Mouse (Mus musculus) heart, embryonic 11.5 days (tissue): ENCODE data around the gene Lrrc23. TPM values are rescaled to one million over a fixed set of nuclear protein-coding genes. Genes with fewer than 3 reads are reported as not detected.
A peak's percentile ranks its signal among the peaks of the same experiment; 100 is the strongest.

Source experiments
- ATAC-seq: fragments of 200-750 bp; cut with Nextera tagmentation; replicated peaks from 2 replicates; pipeline ENCODE4 v1.8.0; 2017; ENCODE audit warnings: moderate library complexity; ENCODE audit not compliant: insufficient number of reproducible peaks, low FRiP score, low TSS enrichment
- H3K27ac ChIP-seq: fragments of 300-500 bp; sonication (generic); 2 replicates; pipeline ENCODE4 v1.5.1; 2014; ENCODE audit warnings: mild to moderate bottlenecking, low read depth, low read length
- H3K27me3 ChIP-seq: fragments of 300-500 bp; sonication (generic); 2 replicates; pipeline ENCODE4 v1.6.1; 2014; ENCODE audit warnings: mild to moderate bottlenecking, low read length, mixed read lengths; ENCODE audit not compliant: control insufficient read depth, insufficient read depth
- H3K36me3 ChIP-seq: fragments of 300-500 bp; sonication (generic); 2 replicates; pipeline ENCODE4 v1.6.1; 2014; ENCODE audit warnings: mild to moderate bottlenecking, low read length, moderate library complexity, mixed read lengths; ENCODE audit not compliant: control insufficient read depth, insufficient read depth
- H3K4me1 ChIP-seq: fragments of 300-500 bp; sonication (generic); 2 replicates; pipeline ENCODE4 v1.6.1; 2014; ENCODE audit warnings: low read length; ENCODE audit not compliant: control insufficient read depth, insufficient read depth
- H3K4me2 ChIP-seq: fragments of 300-500 bp; sonication (generic); 2 replicates; pipeline ENCODE4 v1.6.1; 2014; ENCODE audit warnings: mild to moderate bottlenecking, moderate library complexity
- H3K4me3 ChIP-seq: fragments of 300-500 bp; sonication (generic); 2 replicates; pipeline ENCODE4 v1.5.1; 2014; ENCODE audit warnings: low read depth, low read length
- H3K9ac ChIP-seq: fragments of 300-500 bp; sonication (generic); 2 replicates; pipeline ENCODE4 v1.6.1; 2014; ENCODE audit warnings: mild to moderate bottlenecking, low read depth, low read length, moderate library complexity
- H3K9me3 ChIP-seq: fragments of 300-500 bp; sonication (generic); replicated peaks from 2 replicates; pipeline ENCODE4 v1.6.1; 2016; ENCODE audit warnings: low read length; ENCODE audit not compliant: control insufficient read depth
- WGBS: fragments of 180-500 bp; shearing (Covaris S2); extraction: QIAGEN DNeasy Blood & Tissue Kit; methylation state at CpG from one replicate; pipeline ENCODE4 v1.1.7; 2014; ENCODE audit not compliant: insufficient replicate concordance; 5-methylcytosine and 5-hydroxymethylcytosine counted together
- polyA plus RNA-seq: library from polyadenylated mRNA; unstranded; fragments of >200 nt; fragmentation: Nextera tagmentation; extraction: Ambion mirVana; gene quantifications from 2 replicates; pipeline ENCODE4 v1.2.1, GENCODE M21; 2014

The Lrrc23 gene
- not detected in 2 replicates for polyA plus RNA-seq

DNA sequence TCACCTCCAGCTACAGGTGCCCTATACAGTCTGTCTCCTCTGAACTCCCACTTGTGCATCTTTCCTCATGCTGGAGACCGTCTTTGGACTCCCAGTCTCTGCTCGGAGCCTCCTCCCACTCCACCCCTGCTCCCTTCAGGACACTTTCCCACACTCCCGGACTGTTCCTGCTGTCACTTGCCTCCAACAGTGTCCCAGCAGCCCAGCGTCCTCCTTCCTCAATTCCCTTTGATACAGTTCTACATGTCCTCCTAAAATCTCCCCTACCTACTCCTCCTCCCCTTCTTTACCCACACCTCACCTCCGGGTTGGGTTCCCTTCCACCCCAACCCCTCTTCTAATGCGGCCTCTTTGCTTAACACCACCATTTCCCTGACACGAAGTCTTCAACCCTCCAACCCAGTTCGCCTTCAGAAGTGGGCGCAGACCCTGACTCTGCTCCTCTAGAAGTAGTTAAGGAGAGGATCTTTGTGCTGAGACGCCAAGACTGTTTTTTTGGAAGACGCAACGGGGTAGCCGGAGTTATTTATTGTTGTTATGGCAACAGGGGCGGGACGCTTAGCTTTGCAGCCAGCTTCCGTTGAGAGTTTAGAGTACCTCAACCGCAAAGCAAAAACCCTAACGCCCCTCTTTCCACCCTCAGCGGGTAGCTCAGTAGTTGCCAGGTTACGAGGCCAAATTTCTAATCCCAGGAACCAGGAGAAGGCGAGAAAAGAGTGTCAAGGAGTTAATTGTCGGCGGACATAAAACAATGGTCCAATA, at the start of gene Lrrc23:
Gene Lrrc23 (minus strand): TSS at position 506 of the 762 bp plus-strand sequence.
- peaks cover 23% of the 10 kb centered on the region for H3K27me3 ChIP-seq
- H3K9me3 ChIP-seq = no peaks in the 10 kb centered on the region
- 2% methylated on average over 23 of the region's 23 CpGs for WGBS
- peak within 1 kb of the TSS; percentile 43 for H3K4me3 ChIP-seq
- ATAC-seq = no peak
- H3K4me2 ChIP-seq = peak within 1 kb of the TSS; percentile 73
- no peak within 1 kb of the TSS for H3K27ac ChIP-seq
- no peaks in the 10 kb centered on the region for H3K36me3 ChIP-seq
- peak within 1 kb of the TSS; percentile 44; the same call in 1 of the 2 replicates for H3K9ac ChIP-seq
- H3K4me1 ChIP-seq = peaks cover 5% of the 10 kb centered on the region; the same call in 1 of the 2 replicates

DNA sequence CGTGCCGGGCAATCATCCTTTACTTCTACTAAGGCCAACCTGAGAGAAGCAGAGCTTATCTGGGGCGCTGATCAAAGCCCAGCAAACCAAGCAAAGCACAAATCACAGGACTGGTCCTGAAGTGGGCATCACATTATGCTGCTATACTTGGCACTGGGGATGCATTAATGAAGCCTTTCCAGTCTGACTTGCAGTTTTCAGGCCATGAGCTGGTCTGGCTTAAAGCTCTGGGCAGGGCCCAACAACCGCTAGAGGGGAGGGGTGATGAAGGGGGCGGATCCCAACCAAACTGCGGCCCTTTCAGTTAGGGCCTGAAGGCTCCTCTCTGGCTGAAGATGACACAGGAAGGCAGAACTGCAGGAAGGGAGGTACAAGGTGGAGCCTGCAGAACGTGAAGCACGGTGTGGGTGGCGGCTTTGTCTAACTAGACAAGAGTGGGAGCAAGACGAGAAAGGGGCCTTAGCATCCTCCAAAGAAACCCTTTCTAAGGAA, 48.6 kb upstream of the Lrrc23 start:
- H3K4me3 ChIP-seq = peak overlapping the region; percentile 60
- H3K9ac ChIP-seq = peak overlapping the region; percentile 78
- peaks cover 28% of the 10 kb centered on the region for H3K36me3 ChIP-seq
- no peak for ATAC-seq
- H3K4me2 ChIP-seq = peak overlapping the region; percentile 93
- 26% methylated on average over 10 of the region's 10 CpGs for WGBS
- H3K27ac ChIP-seq = peak overlapping the region; percentile 62
- peaks cover 7% of the 10 kb centered on the region; the same call in 1 of the 2 replicates for H3K4me1 ChIP-seq
- no peaks in the 10 kb centered on the region for H3K27me3 ChIP-seq
- no peaks in the 10 kb centered on the region for H3K9me3 ChIP-seq

DNA sequence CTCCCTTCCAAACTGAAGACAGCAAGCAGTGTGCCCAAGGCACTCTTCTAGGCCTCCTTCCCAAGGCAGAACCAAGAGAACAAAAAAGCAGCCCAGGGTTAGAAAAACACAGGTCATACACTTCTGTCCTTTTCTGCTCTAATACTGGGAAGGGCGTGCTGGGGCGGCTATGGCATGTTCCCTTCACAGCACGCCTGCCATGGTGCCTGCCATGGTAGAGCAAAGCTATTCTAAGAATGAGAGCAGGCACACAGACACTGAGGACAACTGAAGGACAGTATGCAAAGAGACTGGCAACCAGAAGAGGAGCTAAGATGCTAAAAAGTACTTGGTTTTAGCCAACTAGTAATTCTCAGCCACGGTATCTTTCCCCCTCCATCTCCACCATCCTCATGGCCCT, 42.5 kb upstream of the Lrrc23 start:
- no peak for ATAC-seq
- 82% methylated on average over 4 of the region's 4 CpGs for WGBS
- Histone ChIP-seq H3K36me3 (peaks cover 63% of the 10 kb centered on the region), H3K9me3 (no peaks in the 10 kb centered on the region), H3K4me2 (no peak overlapping the region), H3K27me3 (no peaks in the 10 kb centered on the region), H3K4me3 (no peak overlapping the region), H3K9ac (no peak overlapping the region), H3K27ac (no peak overlapping the region), H3K4me1 (no peaks in the 10 kb centered on the region)

DNA sequence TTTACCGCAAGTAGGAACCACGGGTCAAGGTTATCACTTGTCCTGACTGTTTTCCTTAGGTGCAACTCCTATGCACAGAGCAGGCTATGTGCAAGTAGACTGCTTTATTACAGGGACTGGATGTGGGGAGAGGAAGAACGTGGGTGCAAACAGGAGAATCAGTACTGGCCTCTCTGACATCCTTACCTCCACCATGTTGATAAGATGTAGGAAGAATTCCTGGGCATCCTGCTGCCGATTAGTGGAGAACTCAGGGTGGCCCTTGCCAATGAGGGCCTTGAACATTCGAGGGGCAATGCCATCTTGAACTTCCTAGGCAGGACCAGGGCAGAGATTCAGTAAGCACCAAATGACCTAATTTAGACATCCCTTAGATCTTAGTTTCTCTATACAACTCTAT, 41.4 kb upstream of the Lrrc23 start:
- H3K4me1 ChIP-seq = no peaks in the 10 kb centered on the region
- no peak for ATAC-seq
- H3K4me2 ChIP-seq = no peak overlapping the region
- H3K4me3 ChIP-seq = no peak overlapping the region
- H3K9ac ChIP-seq = no peak overlapping the region
- no peaks in the 10 kb centered on the region for H3K27me3 ChIP-seq
- no peak overlapping the region for H3K27ac ChIP-seq
- H3K36me3 ChIP-seq = peaks cover 67% of the 10 kb centered on the region
- H3K9me3 ChIP-seq = no peaks in the 10 kb centered on the region
- 90% methylated on average over 5 of the region's 5 CpGs for WGBS

DNA sequence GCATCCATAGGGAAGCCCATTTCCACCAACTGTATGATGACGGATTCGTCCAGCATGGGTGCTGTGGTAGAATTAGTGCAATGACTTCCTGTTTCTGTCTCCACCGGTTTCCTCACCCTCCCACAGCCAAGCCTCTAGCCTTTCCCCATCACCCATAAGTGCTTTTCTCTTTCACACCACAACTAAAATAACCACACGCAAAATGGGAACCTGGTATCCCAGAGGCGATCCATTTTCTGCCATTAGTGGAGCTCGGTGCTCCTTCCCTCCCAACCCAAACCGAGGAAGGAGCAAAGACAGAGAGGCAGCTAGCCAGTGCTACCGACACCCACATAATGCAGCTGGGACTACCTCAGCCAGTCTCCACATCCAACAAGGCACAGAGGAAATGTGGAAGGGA, 38.4 kb upstream of the Lrrc23 start:
- no peak overlapping the region for H3K4me3 ChIP-seq
- H3K9ac ChIP-seq = no peak overlapping the region
- 87% methylated on average over 8 of the region's 8 CpGs for WGBS
- no peaks in the 10 kb centered on the region for H3K27me3 ChIP-seq
- H3K9me3 ChIP-seq = no peaks in the 10 kb centered on the region
- peaks cover 8% of the 10 kb centered on the region for H3K4me1 ChIP-seq
- H3K27ac ChIP-seq = no peak overlapping the region
- H3K4me2 ChIP-seq = no peak overlapping the region
- ATAC-seq = no peak
- H3K36me3 ChIP-seq = peaks cover 53% of the 10 kb centered on the region

DNA sequence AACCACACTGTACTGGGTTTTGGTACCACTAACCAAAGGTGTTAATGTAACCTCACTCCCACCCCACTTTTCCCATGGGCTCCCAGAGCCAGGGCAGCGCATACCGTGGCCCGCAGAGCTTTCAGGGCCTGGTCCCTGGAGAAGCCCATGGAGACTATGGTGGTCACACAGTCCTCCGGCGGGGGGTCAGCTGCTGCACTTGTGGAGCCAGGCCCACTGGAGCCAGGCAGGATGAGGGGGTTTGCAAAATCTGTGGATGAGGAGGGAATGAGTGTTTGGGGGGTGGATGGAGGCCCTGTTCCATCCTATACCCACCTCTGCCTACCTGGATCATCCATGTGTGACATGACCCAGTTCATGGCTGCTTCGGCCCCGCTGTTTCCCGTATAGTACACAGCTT, 38.0 kb upstream of the Lrrc23 start:
- Histone ChIP-seq H3K27me3 (no peaks in the 10 kb centered on the region), H3K9ac (no peak overlapping the region), H3K36me3 (peaks cover 53% of the 10 kb centered on the region), H3K4me3 (no peak overlapping the region), H3K4me2 (no peak overlapping the region), H3K9me3 (no peaks in the 10 kb centered on the region), H3K27ac (no peak overlapping the region), H3K4me1 (peaks cover 12% of the 10 kb centered on the region)
- WGBS = 95% methylated on average over 8 of the region's 8 CpGs
- ATAC-seq = no peak

DNA sequence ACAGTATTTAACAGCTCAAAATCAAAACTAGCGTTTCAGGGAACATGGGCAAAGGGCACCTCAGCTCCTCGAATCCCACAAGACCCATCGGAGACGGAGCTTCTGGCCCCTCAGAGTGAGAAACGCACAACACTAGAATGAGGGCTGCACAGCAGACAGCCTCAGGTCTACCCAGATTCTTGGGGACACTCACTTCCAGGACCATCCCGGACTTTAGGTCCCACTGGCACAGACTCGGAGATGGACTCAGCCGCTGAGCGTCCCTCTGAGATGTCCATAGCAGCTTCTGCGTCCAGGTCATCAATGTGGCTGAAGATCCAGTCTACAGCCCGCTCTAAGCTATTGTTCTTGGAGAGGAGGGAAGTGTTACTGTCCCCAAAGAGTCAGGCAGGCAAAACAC, 37.6 kb upstream of the Lrrc23 start:
- peaks cover 17% of the 10 kb centered on the region for H3K4me1 ChIP-seq
- H3K27ac ChIP-seq = no peak overlapping the region
- H3K9ac ChIP-seq = no peak overlapping the region
- no peak for ATAC-seq
- no peaks in the 10 kb centered on the region for H3K9me3 ChIP-seq
- no peak overlapping the region for H3K4me3 ChIP-seq
- WGBS = 95% methylated on average over 11 of the region's 11 CpGs
- H3K36me3 ChIP-seq = peaks cover 54% of the 10 kb centered on the region
- H3K27me3 ChIP-seq = no peaks in the 10 kb centered on the region
- H3K4me2 ChIP-seq = no peak overlapping the region

DNA sequence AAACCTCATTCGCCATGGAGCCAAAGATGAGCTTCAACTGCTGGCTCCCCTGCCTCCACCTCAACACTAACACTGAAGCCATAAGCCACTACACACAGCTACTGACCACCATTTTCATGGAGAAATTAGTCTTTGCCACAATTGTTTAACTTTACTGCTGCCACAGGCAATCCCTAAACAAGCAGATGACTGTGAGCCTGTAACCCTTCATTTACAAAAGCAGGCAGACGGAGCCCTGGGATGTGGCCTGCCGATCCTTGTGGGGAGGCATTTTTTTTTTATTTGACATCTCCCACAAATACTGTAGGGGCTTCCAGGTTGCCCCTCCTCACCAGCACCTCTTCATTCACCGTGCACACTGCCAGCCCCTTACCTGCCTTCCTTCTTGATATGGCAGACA, 37.1 kb upstream of the Lrrc23 start:
- Histone ChIP-seq H3K27ac (no peak overlapping the region), H3K4me3 (no peak overlapping the region), H3K27me3 (no peaks in the 10 kb centered on the region), H3K9ac (no peak overlapping the region), H3K36me3 (peaks cover 51% of the 10 kb centered on the region), H3K4me1 (peaks cover 19% of the 10 kb centered on the region), H3K9me3 (no peaks in the 10 kb centered on the region), H3K4me2 (no peak overlapping the region)
- no peak for ATAC-seq
- WGBS = 92% methylated on average over 4 of the region's 4 CpGs
